Mouse (Mus musculus) bone marrow macrophage, adult 2 months (primary cell): Measurements from ENCODE around the gene Cdkn3.

Source experiments
- CTCF ChIP-seq: IDR thresholded peaks from 2 replicates; pipeline ENCODE4 v1.5.1; 2012; ENCODE audit warnings: low read depth, mild to moderate bottlenecking, low read length, moderate library complexity
- POLR2A ChIP-seq: IDR thresholded peaks from 2 replicates; pipeline ENCODE4 v1.6.1; 2012; ENCODE audit warnings: mild to moderate bottlenecking, low read depth, low read length, borderline replicate concordance

- no peak for TF ChIP-seq CTCF
- no peak for TF ChIP-seq POLR2A
These were observed 22.0 kb downstream of the Cdkn3 start for GRCm38 (mm10) chr14:46782187-46782828.
